Mouse (Mus musculus) right cerebral cortex, postnatal 10 days (tissue): ENCODE measurements at regions not wholly inside any gene's neighbourhood (a gene's known extent, or its start where the extent isn't known, plus 50 kb on each side); places are given as distances from the start of the nearest gene placed in this dataset.

Experiments
- DNase-seq, 2 experiments: peaks; one replicate each; pipeline ENCODE4 v3.0.0; 2021; ENCODE audit warnings: low spot score in 2 of 2

- DNase-seq, result no peak
Observed at GRCm38 (mm10) chr3:73435241-73435640, 273.0 kb downstream of the Bche start.

GRCm38 (mm10) chr3:73434331-73434730, 273.9 kb downstream of the Bche start:
- no peak for DNase-seq

GRCm38 (mm10) chr3:73409929-73410522, 298.2 kb downstream of the Bche start:
- DNase-seq, result no peak

- peak in 1 of 2 experiments; percentile 27 for DNase-seq
Observed at GRCm38 (mm10) chr3:73401395-73401794, 306.8 kb downstream of the Bche start.

GRCm38 (mm10) chr3:73395808-73396207, 312.4 kb downstream of the Bche start:
- no peak for DNase-seq

GRCm38 (mm10) chr3:73389722-73390651, 318.2 kb downstream of the Bche start:
- DNase-seq, result no peak

GRCm38 (mm10) chr3:73354861-73355496, 297.4 kb upstream of the Slitrk3 start:
- DNase-seq, result peak; percentile 24 to 34

GRCm38 (mm10) chr3:73343199-73343598, 285.6 kb upstream of the Slitrk3 start:
- DNase-seq, result peak; percentile 66 to 73

- DNase-seq, result no peak
Observed at GRCm38 (mm10) chr3:73339730-73340129, 282.1 kb upstream of the Slitrk3 start.

- peak in 1 of 2 experiments; percentile 19 for DNase-seq
Observed at GRCm38 (mm10) chr3:73323214-73323613, 265.6 kb upstream of the Slitrk3 start.
